Mouse (Mus musculus) heart, adult 11 months (tissue): Measurements from ENCODE around the gene Slc9a9.

ENCODE experiments used
- DNase-seq: peaks from one replicate; pipeline ENCODE4 v3.0.0; 2022

Gene Slc9a9

GRCm38 (mm10) chr9:94685640-94686039, 15.9 kb downstream of the Slc9a9 start:
- no peak for DNase-seq

GRCm38 (mm10) chr9:94686380-94686779, 16.7 kb downstream of the Slc9a9 start:
- no peak for DNase-seq

GRCm38 (mm10) chr9:94687203-94687859, 17.6 kb downstream of the Slc9a9 start:
- no peak for DNase-seq

GRCm38 (mm10) chr9:94691311-94692087, 21.8 kb downstream of the Slc9a9 start:
- DNase-seq: peak; percentile 96

GRCm38 (mm10) chr9:94692122-94692521, 22.4 kb downstream of the Slc9a9 start:
- no peak for DNase-seq

DNA sequence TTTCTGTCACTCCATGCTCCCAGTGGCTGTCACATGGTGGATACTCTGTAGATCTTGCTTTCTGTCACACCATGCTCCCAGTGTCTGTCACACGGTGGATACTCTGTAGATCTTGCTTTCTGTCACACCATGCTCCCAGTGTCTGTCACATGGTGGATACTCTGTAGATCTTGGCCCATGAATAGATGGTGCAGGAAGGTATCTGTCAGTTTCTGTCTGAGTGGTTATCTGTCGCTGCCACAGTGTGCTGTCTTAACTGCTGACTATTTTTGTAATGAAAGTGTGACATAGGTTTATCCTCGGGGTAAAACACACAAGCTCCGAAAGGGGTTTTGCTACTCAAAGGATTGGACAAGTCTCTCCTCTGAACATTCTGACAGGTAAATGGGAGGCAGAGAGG, 24.5 kb downstream of the Slc9a9 start:
- DNase-seq: no peak

DNA sequence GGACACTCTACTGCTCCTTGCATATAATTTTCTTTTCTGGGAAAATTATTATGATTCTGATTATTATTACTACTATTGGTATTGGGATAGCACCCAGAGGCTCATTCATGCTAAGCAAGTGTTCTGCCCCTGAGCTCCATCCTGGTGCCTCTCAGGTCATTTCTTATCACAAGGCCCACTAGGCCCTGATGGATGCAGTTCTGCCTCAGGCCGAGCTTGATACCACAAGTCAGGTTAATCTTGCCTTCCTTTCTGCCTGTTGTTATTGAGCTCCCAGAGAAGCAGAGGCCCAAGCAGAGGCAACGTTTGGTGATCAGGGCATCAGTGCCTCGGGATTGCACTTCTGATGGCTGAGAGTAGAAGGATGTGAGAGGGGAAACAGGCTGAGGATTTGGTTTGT, 25.3 kb downstream of the Slc9a9 start:
- no peak for DNase-seq

DNA sequence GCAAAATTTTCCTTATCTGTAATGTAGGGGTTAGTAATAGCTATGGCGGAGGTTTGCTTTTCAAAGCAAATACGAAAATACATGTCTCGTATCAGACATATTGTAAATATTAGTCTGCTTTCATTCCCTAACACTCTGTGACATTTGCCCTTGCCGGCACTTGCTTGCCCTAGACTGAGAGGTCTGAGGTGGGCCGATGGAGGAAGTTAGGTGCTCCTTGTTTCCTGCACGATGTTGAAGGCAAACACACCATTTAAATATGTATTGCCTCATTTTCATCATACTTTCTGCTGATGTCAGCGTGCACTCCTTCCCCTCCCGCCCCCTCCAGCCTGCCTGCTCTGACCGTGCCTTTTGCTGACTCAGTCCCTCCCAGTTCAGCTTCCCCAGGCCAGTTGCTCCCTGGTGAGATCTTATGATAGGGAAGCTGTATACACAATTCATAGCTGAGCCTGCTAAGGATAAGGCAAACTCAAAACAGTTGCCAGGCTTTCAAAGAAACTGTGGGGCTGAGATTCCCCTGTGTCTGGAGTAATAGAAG, 26.9 kb downstream of the Slc9a9 start:
- peak; percentile 97 for DNase-seq

DNA sequence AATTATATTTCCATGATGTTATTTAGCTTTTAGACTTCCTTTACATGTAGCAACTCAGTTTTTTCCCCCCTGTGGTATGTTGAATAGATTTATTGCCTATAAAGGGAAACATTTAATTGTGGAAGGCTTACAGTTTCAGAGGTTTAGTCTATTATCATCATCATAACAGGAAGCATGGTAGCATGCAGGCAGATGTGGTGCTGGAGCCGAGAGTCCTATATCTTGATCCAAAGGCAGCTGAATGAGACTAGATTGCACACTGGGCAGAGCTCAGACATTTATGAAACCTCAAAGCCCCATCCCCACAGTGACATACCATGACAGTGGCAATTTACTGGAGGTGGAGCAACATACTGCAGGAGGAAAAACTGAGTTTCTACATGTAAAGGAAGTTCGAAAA, 28.5 kb downstream of the Slc9a9 start:
- no peak for DNase-seq

DNA sequence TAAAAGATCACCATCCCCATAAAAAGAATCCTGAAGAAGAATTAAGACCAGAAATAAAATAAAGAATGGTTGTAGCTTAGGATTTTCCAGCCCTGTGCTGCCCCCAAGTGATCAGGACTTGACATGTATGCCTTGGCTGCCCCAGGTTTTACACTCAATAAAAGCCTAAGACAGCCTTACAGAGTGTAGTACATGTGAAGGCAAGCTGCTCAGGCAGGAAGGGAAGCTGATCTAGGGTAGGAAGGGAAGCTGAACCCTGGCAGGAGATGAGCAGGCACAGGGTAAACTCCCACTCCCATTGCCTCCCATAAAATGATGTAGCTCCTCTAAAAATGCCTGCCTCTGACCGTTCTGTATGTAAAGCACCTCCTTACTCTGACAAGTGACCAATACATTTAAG, 30.8 kb downstream of the Slc9a9 start:
- DNase-seq: no peak

- DNase-seq: no peak
Measured at GRCm38 (mm10) chr9:94701193-94701869, 31.6 kb downstream of the Slc9a9 start.

DNA sequence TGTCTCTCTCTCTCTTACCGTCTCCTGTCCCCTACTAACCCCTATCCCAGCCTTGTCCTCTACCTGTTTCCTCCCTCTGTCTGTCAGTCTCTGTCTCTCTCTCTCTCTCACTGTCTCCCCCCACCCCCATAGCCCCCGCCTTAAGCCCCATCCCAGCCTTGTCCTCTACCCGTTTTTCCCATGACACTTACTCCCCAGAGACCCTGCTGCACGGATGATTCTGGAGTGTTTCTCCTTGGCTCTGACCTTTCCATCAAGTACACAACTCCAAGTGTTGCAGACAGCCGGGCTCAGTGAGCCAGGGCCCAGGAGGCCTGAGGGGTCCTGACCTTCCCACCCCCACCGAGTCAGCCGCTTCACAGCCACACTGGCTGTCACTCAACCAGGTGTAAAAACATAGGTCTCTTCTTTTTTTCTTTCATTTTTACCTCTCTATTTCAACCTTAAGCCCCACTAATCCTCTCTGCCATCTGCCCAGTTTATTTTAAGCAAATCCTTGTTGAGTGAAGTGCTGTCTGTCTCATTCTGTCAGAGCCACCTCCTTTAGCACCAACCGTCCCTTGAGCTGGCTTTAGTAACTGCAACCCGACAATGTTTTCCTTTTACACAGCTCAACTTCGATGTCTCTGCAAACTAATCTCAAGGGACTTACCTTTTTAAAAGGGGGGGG, 32.4 kb downstream of the Slc9a9 start:
- DNase-seq: no peak

DNA sequence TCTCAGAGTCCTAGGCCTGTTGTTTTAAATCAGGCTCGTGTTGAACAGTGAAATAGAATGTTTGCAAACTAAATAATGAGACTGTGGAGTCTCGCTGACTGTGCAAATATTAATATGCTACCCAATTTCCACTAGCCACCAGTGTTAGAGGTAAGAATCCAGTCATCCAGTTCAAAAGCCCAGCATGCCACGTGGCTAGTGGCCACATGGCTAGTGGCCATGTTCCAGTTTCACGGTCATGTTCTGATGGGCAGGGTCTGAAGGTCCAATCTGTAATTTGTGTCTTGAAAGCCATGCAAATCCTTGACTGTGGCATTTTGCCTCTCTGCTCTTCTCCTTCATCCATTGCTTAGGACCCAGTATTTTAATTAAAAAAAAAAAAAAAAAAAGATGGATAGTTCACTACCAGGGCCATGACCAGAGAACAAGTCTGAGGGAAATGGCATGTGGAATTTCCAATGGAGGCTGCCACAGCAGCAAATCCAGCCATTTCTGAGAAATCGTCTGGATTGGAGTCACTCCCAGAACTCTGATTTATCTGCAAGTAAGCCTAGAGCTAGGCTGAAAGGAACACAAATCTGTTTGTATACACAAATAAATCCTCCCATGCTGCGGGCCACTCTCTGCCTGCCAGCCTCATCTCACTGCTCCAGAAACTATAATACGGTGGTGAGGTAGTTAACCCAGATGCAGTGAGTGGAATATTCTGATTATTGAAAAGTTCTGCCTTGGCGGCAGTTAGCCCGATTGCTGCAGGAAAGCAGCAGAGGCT, 35.5 kb downstream of the Slc9a9 start:
- no peak for DNase-seq

DNA sequence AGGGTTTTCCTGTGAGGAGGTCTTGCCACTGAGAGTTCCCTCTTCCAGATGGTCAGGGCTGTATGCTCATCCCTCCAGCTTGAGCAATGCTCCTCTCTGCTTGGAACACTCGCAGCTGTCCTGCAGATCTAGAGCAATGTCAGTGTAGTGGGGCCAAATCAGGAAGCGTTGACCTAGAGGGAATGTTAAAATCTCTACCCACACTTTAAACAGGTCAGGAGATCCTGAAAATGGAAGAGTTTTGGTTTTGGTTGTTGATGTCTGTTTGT, 36.0 kb downstream of the Slc9a9 start:
- peak; percentile 94 for DNase-seq

GRCm38 (mm10) chr9:94712084-94712483, 42.4 kb downstream of the Slc9a9 start:
- no peak for DNase-seq

GRCm38 (mm10) chr9:94716695-94717094, 47.0 kb downstream of the Slc9a9 start:
- peak; percentile 34 for DNase-seq

- DNase-seq: peak; percentile 35
Measured at GRCm38 (mm10) chr9:94723631-94724030, 53.9 kb downstream of the Slc9a9 start.

GRCm38 (mm10) chr9:94725121-94725520, 55.4 kb downstream of the Slc9a9 start:
- peak; percentile 33 for DNase-seq

DNA sequence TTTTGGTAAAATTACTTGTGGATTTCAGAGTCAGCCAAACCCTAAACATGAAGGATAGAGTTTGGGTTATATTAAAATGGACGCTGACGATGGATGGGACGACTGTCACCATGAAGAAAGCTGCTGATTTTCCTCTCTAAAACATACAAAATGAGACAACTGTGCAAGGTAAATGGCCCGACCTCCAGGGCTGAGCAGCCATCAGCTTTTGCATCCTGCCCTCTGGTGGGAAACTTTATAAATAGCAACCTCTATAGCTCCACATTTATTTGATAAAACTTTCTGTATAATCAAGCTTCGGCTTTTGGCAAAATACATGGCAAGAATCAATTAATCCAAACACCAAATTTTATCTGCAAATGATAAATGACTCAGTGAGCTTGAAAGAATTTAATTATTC, 57.7 kb downstream of the Slc9a9 start:
- DNase-seq: peak; percentile 49

GRCm38 (mm10) chr9:94730396-94730795, 60.7 kb downstream of the Slc9a9 start:
- no peak for DNase-seq

DNA sequence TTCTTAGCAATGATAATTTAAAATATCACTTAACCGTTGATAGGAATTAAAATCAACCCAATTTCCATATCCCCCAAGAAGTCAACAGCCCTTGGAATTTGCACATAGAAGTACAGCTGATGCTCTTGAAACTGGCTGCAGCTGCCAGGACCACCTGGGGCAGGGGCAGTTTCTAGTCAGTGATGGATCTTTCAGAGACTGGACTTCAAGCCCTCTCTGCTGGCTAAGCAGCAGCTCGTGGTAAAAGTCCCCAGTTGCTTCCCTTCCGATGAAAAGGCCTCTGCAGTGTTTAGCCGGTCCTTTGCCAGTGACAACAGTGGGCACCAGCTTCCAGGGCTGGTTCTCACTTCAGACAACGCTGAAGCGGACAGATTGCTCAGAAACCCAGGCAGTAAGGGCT, 62.4 kb downstream of the Slc9a9 start:
- no peak for DNase-seq

GRCm38 (mm10) chr9:94732599-94733287, 63.0 kb downstream of the Slc9a9 start:
- DNase-seq: no peak
